Mouse (Mus musculus): ENCODE measurements around the gene Nlrp14. TPM values are rescaled to one million over a fixed set of nuclear protein-coding genes. Genes with fewer than 3 reads are reported as not detected.
"Not testable (repeated sequence)": the region's sequence is repeated elsewhere in the genome, so short reads cannot be mapped to it uniquely, and the experiment has no call there.

The Nlrp14 gene
- polyA plus RNA-seq (2017; shearing (Covaris generic)), result not detected

DNA sequence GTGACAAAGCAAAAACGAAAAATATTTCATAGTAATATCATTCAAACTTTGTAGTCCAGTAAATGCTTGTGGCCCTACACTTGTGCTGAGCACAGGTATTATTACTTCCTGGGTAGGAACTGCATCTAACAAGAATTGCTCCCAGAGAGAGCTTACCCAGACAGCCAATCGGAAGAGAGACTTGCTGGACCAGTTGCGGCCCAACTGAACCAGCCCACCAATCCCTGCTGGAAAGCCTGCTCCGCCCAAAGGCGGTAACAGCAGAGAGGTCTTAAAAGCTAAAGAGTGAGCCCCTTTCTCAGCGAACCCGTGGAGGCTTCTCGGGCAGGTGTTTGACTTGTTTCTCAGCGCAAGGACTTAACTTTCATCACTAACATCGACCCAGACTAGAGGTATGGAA is at the start of gene Nlrp14:
Gene Nlrp14, plus strand, starts transcription at position 301 of the 400 bp plus-strand sequence.
- no peak for ATAC-seq

DNA sequence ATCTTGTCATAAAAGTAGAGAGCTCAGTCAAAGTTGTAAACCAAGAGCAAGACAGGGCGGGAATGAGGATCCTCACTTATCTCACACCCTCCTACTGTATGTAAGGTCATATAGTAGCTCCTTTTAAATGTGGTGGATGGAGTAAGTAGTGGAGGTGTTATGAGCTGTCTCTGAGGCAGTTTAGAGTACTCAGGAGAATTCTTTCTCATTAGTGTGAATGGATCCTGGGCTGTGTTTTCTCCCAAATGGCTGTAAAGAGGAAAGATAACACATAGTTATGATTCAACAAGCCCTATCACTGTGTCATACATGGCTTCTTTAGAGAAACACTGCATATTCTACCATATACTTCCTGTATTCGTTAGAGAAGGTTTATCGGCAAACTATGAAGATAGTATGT is 35.8 kb upstream of the Nlrp14 start, which contains the start of gene Olfr715:
Gene Olfr715, minus strand, starts transcription at position 101 of the 400 bp plus-strand sequence.
- ATAC-seq, result not testable (repeated sequence)

DNA sequence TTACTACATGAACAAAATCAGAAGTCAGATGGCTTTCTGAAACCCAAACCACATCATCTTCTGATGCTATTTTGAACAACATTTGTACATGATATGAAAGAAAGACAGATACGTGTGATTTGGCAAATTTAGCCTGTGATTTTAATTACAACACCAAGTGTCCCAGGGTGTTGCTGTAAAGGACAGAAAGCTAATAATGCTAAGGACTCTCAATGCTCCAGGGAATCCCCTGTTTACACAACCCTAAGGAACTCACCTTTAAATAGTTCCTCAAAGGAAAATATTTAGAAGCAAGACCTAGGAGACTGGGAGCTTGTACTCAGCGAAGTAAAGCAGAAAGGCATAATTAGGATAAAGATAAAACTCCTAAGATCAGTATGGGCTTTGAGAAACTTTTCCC is 28.8 kb upstream of the Nlrp14 start, which contains the start of gene Olfr716:
Gene Olfr716, plus strand, starts transcription at position 301 of the 400 bp plus-strand sequence.
- ATAC-seq, result not testable (repeated sequence)

DNA sequence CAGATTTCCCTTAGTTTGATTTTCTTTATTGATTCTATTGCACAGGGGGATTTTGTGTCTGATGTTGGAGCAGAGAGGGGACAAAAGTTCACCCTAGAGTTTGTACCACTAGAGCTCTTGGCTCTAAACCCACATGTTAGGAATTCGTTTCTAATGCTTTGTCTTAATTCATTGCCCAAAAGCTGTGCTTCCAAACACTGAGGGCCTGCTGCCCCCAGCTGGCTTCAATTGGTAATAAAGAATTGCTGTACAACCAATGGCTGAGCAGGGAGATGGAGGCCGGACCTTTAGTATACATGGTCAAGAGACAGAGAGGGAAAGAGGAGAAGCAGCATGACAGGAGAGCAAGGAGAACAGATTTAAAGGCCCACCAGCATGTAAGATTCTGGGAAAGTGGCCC is 13.6 kb downstream of the Nlrp14 start:
- ATAC-seq, result no peak

DNA sequence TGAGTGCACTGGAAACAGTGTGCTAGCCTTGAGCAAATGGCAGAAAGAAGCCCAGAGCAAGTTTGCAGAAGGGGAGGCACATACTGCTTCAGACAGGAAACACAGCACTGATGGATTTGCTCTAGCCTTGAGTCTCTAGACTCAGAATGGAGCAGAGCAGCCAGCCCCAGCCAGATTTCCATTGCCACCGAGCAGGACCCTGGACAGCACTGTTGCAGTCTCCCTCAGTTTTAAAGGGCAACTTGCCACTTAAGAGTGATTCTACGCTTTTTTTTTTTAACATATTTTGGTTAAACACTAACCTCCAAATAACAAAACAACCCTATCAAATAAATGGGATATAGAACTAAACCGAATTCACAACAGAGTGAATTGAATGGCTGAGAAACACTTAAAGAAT is 35.0 kb downstream of the Nlrp14 start:
- ATAC-seq, result no peak

DNA sequence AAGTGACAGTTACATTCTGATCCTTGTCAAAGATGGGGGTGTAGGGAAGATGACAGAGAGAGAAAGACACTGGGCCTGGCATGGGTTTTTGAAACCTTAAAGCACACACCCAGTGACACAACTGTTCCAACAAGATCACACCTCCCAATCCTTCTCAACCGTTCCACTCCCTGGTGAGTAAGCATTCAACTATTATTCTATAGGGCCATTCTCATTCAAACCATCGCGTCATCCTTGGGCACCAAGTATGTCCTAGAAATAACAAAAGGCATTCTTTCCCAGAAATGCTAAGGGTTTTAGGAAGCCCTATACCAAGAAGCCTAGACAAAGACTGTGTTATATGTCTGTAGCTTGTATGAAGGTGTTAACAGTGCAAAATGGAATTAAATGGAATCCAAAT is 41.1 kb downstream of the Nlrp14 start:
- ATAC-seq, result no peak

DNA sequence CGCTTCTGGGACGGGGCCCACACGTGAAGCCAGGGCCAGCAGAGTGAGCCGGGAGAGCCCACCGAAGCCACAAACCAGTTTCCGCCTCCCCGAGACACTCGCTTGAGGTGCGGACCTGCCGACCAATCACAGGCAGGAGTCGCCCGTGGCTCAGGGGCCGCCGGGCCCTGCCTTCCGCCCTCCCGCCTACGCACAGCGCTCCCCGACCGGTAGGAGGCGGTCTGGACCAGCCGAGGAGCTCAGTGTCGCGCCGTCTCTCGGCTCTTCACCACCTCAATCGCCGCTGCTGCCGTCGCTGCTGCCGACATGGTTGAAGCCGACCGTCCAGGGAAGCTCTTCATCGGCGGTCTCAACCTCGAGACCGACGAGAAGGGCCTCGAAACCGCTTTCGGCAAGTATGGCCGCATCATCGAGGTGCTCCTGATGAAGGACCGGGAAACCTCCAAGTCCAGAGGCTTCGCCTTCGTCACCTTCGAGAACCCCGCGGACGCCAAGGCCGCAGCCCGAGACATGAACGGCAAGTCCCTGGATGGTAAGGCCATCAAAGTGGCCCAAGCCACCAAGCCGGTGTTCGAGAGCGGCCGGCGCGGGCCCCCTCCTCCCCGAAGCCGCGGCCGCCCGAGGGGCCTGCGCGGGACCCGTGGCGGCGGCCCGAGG is 42.5 kb downstream of the Nlrp14 start, which contains the start of gene Rbmxl2:
Gene Rbmxl2, plus strand, starts transcription at position 242 of the 657 bp plus-strand sequence.
- ATAC-seq, result no peak

DNA sequence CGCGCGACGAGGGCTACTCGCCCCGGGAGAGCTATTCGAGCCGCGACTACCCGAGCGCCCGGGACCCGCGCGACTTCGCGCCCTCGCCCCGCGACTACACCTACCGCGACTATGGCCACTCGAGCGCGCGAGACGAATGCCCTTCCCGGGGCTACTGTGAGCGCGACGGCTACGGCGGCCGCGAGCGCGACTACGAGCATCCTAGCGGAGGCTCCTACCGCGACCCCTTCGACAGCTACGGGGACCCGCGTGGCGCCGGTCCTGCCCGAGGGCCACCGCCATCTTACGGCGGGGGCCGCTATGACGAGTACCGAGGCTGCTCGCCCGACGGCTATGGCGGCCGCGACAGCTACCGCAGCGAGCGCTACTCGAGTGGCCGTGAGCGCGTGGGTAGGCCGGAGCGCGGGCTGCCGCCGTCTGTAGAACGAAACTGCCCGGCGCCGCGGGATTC is 43.4 kb downstream of the Nlrp14 start:
- no peak for ATAC-seq

DNA sequence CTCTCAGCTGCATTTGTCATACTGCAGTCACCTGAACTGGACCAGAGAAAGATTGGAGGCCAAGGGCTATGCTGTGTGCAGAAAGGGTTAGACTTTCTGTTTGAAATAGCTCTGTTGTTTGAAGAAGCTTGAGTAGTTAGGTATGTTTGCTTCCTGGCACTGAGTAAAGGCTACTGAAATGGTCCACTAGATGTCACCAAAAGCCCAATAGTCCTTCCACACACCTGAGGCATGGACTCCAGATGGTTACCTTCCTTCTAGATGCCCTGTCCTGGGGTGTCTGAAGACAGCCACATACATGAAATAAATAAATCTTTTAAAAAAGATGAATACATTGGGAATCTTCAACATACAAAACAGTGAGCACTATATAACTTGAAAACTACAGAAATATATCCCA is 48.9 kb downstream of the Nlrp14 start:
- no peak for ATAC-seq

DNA sequence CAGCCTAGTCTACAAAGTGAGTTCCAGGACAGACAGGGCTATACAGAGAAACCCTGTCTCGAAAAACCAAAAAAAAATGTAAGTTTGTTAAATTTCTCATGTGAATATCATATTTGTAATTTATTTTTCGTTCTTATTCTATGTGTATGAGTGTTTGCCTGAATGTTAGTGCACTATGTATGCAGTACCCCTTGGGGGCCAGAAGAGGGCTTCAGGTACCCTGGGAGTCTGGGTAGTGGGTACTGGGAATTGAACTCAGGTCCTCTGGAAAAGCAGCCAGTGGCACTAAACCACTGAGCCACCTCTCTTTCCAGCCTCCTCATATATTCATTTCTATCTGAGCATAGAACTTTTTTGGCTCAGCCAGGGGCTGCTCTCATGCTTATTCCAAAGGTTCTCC is 50.1 kb downstream of the Nlrp14 start:
- ATAC-seq, result no peak

DNA sequence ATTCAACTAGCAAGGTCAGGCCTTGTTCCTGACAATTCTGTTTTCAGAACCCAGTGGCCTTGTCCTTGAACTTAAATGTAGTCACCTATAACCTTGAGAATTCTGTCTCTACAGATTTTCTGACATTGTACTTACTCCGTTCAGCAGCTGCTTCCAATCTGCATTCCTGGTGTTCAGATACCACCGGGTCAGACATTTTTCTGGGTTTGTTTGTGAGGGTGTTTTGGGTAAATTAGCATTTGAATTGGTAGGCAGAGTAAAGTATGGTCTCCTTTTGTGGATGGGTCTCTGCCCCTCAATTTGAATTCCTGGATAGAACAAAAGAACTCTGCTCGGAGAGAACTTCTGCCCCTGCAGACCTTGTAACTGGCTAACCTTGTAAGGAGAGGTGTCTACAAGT is 70.1 kb downstream of the Nlrp14 start:
- no peak for ATAC-seq

DNA sequence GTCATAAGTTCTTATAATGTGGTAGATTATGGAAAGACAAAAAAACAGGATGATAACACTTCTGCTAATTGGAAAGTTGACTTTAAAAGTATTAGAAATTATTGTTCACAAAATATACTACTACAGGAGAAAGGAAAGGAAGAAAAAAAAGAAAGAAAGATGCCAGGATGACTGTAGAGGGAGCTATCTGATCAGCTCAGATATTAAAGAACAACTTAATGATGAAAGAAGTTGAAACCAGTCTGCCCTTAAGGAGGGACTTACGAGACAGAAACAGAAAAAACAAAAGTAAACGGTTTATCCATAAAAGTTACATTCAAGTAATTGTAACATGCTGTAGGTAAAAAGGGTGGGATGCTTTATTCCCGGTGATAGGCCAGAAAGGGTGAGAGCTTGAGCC is 70.7 kb downstream of the Nlrp14 start:
- no peak for ATAC-seq

DNA sequence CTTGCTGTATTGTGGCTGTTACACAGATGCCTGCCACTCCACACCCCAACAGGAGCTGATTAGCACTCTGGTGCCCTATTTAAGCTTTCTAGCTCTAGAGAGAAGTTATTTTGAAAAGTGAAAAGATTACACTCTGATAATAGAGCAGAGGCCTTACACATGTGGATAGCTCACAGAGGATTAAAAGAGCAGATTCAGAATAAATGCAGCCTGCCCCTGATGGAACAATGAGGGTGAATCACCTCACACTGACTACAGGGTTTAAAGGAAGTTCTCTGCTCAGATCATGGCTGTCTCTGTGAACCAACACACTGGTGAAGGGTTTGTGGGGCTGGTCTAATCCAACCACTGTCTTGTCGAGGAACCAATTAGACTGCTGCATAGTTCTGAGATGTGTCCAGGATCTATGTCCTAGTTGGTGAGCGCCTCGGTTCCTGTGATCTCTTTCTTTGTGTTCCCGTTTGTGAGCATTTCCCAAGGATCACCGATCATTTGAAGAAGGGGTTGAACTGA is 74.6 kb downstream of the Nlrp14 start:
- no peak for ATAC-seq

Other genes with a start within 250 kb of the Nlrp14 start
- gene Olfr709-ps1, start 234.8 kb upstream of the Nlrp14 start, polyA plus RNA-seq (2017; shearing (Covaris generic)), result not detected
- not detected for gene Olfr710, start 218.7 kb upstream of the Nlrp14 start, polyA plus RNA-seq (2017; shearing (Covaris generic))
- not detected for gene Olfr6, start 203.1 kb upstream of the Nlrp14 start, polyA plus RNA-seq (2017; shearing (Covaris generic))
- under 1 TPM in 1 of 2 experiments, not detected in 1; 0.09 TPM for gene Olfr711, start 191.5 kb upstream of the Nlrp14 start, polyA plus RNA-seq (2017; shearing (Covaris generic))
- under 1 TPM in 1 of 2 experiments, not detected in 1; 0.07 TPM for gene Olfr2, start 160.9 kb upstream of the Nlrp14 start, polyA plus RNA-seq (2017; shearing (Covaris generic))
- gene Olfr713, start 135.8 kb upstream of the Nlrp14 start, polyA plus RNA-seq (2017; shearing (Covaris generic)), result not detected
- not detected for gene Olfr714, start 96.0 kb upstream of the Nlrp14 start, polyA plus RNA-seq (2017; shearing (Covaris generic))
- gene Olfr17, start 73.8 kb upstream of the Nlrp14 start, polyA plus RNA-seq (2017; shearing (Covaris generic)), result not detected
- gene Olfr715b, start 56.6 kb upstream of the Nlrp14 start, polyA plus RNA-seq (2017; shearing (Covaris generic)), result under 1 TPM in 1 of 2 experiments, not detected in 1; 0.16 TPM
- gene Olfr715, start 35.9 kb upstream of the Nlrp14 start, polyA plus RNA-seq (2017; shearing (Covaris generic)), result not detected
- gene Olfr716, start 28.7 kb upstream of the Nlrp14 start, polyA plus RNA-seq (2017; shearing (Covaris generic)), result not detected
- gene Rbmxl2, start 42.5 kb downstream of the Nlrp14 start, polyA plus RNA-seq (2017; shearing (Covaris generic)), result not detected
- gene Syt9, start 203.7 kb downstream of the Nlrp14 start, polyA plus RNA-seq (2017; shearing (Covaris generic)), result not detected